Mouse (Mus musculus) liver, embryonic 14.5 days (tissue): ENCODE measurements around the gene Nanos1. TPM values are rescaled to one million over a fixed set of nuclear protein-coding genes. Genes with fewer than 3 reads are reported as not detected.
A peak's percentile ranks its signal among the peaks of the same experiment; 100 is the strongest.

Experiments used
- ATAC-seq: fragments of 200-750 bp; cut with Nextera tagmentation; 2 replicates; pipeline ENCODE4 v1.8.0; 2017; ENCODE audit warnings: moderate number of reproducible peaks, mild to moderate bottlenecking, moderate library complexity; ENCODE audit not compliant: insufficient read depth
- DNase-seq, 3 experiments: peaks; one replicate each; pipeline ENCODE4 v3.0.0-alpha.2; 2012 to 2013; ENCODE audit warnings: low read depth in 3 of 3, low spot score in 3 of 3
- H3K27ac ChIP-seq: fragments of 300-500 bp; sonication (generic); 2 replicates; pipeline ENCODE4 v1.5.1; 2014; ENCODE audit warnings: moderate library complexity, mild to moderate bottlenecking, control low read depth, inconsistent platforms
- H3K27me3 ChIP-seq: fragments of 300-500 bp; sonication (generic); 2 replicates; pipeline ENCODE4 v1.6.1; 2014; ENCODE audit warnings: mild to moderate bottlenecking, low read length, moderate library complexity; ENCODE audit not compliant: control insufficient read depth, insufficient read depth
- H3K36me3 ChIP-seq: fragments of 300-500 bp; sonication (generic); replicated peaks from 2 replicates; pipeline ENCODE4 v1.6.1; 2014; ENCODE audit warnings: low read depth; ENCODE audit not compliant: control insufficient read depth, insufficient read depth
- H3K4me1 ChIP-seq, 2 experiments: fragments of 200-500 bp in 1 of 2; fragments of 300-500 bp in 1 of 2; sonication (generic) in 1 of 2; replicated peaks; 2 replicates each; pipeline ENCODE4 v1.6.1; 2012 to 2014; ENCODE audit warnings: antibody characterized with exemption in 1 of 2, inconsistent platforms in 1 of 2, low read length in 1 of 2; ENCODE audit not compliant: control insufficient read depth in 2 of 2, insufficient read depth in 2 of 2
- H3K4me2 ChIP-seq: fragments of 300-500 bp; sonication (generic); 2 replicates; pipeline ENCODE4 v1.6.1; 2014; ENCODE audit warnings: low read depth, mild to moderate bottlenecking, control low read depth, moderate library complexity
- H3K4me3 ChIP-seq, 2 experiments: fragments of 200-500 bp in 1 of 2; fragments of 300-500 bp in 1 of 2; sonication (generic) in 1 of 2; 2 replicates each; pipeline ENCODE4 v1.5.1; 2012 to 2014; ENCODE audit warnings: low read depth in 2 of 2, low read length in 2 of 2, mild to moderate bottlenecking in 2 of 2, control low read depth in 1 of 2, inconsistent platforms in 1 of 2, moderate library complexity in 1 of 2; ENCODE audit not compliant: insufficient read depth in 1 of 2
- H3K9ac ChIP-seq: fragments of 300-500 bp; sonication (generic); replicated peaks from 2 replicates; pipeline ENCODE4 v1.6.1; 2014; ENCODE audit warnings: mild to moderate bottlenecking, control low read depth, moderate library complexity
- H3K9me3 ChIP-seq: fragments of 300-500 bp; sonication (generic); 2 replicates; pipeline ENCODE4 v1.6.1; 2016; ENCODE audit warnings: low read length, mixed read lengths; ENCODE audit not compliant: control insufficient read depth
- CTCF ChIP-seq: IDR thresholded peaks from 2 replicates; pipeline ENCODE4 v1.5.1; 2016; ENCODE audit warnings: antibody characterized with exemption, low read depth, control low read depth
- EP300 ChIP-seq: IDR thresholded peaks from 2 replicates; pipeline ENCODE4 v1.6.1; 2016; ENCODE audit warnings: antibody characterized with exemption, low read depth
- WGBS: fragments of 180-500 bp; shearing (Covaris S2); extraction: QIAGEN DNeasy Blood & Tissue Kit; methylation state at CpG from one replicate; pipeline ENCODE4 v1.1.7; 2014; ENCODE audit not compliant: insufficient replicate concordance; 5-methylcytosine and 5-hydroxymethylcytosine counted together
- polyA plus RNA-seq, 2 experiments: library from polyadenylated mRNA; depleted of rRNA in 1 of 2; stranded (reverse) in 1 of 2; unstranded in 1 of 2; fragments of >200 nt; fragmentation: Nextera tagmentation in 1 of 2; extraction: Ambion mirVana in 1 of 2; gene quantifications; 2 replicates each; pipeline versions ENCODE4 v1.2.1 to v1.2.3; 2012 to 2014

Nanos1 gene
- polyA plus RNA-seq, 2 experiments, result 1.3 to 1.9 TPM

GRCm38 (mm10) chr19:60716381-60716780 is 39.4 kb upstream of the Nanos1 start:
- Histone ChIP-seq H3K4me1 (no peaks in the 10 kb centered on the region; a peak in 1 of 4 replicates), H3K4me3 (no peak overlapping the region), H3K9ac (no peak overlapping the region), H3K36me3 (no peaks in the 10 kb centered on the region), H3K27me3 (no peaks in the 10 kb centered on the region; the same call in 1 of the 2 replicates), H3K9me3 (no peaks in the 10 kb centered on the region), H3K4me2 (no peak overlapping the region), H3K27ac (no peak overlapping the region)
- TF ChIP-seq EP300 (no peak), CTCF (no peak)
- ATAC-seq (no peak), DNase-seq (no peak)
- 75% methylated on average over 2 of the region's 2 CpGs for WGBS

GRCm38 (mm10) chr19:60730281-60730852 is 25.4 kb upstream of the Nanos1 start:
- no peak overlapping the region for H3K4me3 ChIP-seq
- ATAC-seq (peak; percentile 75), DNase-seq (peak; percentile 44 to 60 (median 53))
- TF ChIP-seq EP300 (no peak), CTCF (peak; percentile 93)
- no peaks in the 10 kb centered on the region; the same call in 1 of the 2 replicates for H3K27me3 ChIP-seq
- H3K36me3 ChIP-seq, result no peaks in the 10 kb centered on the region
- H3K9ac ChIP-seq, result no peak overlapping the region
- no peaks in the 10 kb centered on the region for H3K9me3 ChIP-seq
- H3K4me1 ChIP-seq, result peaks cover 0 to 4% of the 10 kb centered on the region in 2 experiments; a peak in 2 of 4 replicates
- 42% methylated on average over 2 of the region's 2 CpGs for WGBS
- no peak overlapping the region for H3K27ac ChIP-seq
- H3K4me2 ChIP-seq, result no peak overlapping the region

GRCm38 (mm10) chr19:60731299-60731698 is 24.5 kb upstream of the Nanos1 start:
- 72% methylated on average over 1 of the region's 1 CpGs for WGBS
- no peak overlapping the region for H3K4me2 ChIP-seq
- no peak for DNase-seq
- peak; percentile 56; the same call in 1 of the 2 replicates for ATAC-seq
- H3K4me1 ChIP-seq, result peaks cover 0 to 4% of the 10 kb centered on the region in 2 experiments; a peak in 2 of 4 replicates
- H3K36me3 ChIP-seq, result no peaks in the 10 kb centered on the region
- no peak overlapping the region for H3K27ac ChIP-seq
- TF ChIP-seq EP300 (no peak), CTCF (no peak)
- H3K9me3 ChIP-seq, result no peaks in the 10 kb centered on the region
- H3K4me3 ChIP-seq, result no peak overlapping the region
- H3K27me3 ChIP-seq, result no peaks in the 10 kb centered on the region; the same call in 1 of the 2 replicates
- H3K9ac ChIP-seq, result no peak overlapping the region

DNA sequence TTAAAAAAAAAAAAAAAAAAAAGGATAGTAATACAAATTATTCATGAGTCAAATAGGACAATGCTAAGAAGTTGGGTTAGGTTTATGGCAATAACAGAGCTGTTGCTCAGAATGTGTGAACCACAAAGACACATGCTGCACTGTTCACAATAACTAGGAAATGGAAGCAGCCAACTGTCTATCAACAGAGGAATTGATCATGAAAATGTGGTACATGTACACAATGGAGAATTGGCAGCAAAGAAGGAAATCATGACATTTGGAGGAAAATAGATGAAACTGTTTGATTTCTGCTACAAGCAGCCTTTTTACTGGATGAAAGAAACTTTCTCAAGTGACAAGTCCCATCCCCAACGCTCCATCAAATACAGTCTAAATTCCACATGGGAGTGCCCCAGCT is 23.8 kb upstream of the Nanos1 start:
- no peaks in the 10 kb centered on the region for H3K36me3 ChIP-seq
- no peak overlapping the region for H3K4me2 ChIP-seq
- H3K9ac ChIP-seq, result no peak overlapping the region
- no peaks in the 10 kb centered on the region for H3K9me3 ChIP-seq
- no peak for DNase-seq
- H3K4me3 ChIP-seq, result no peak overlapping the region
- TF ChIP-seq CTCF (no peak), EP300 (no peak)
- no peak for ATAC-seq
- H3K27ac ChIP-seq, result no peak overlapping the region
- WGBS, result 67% methylated on average over 1 of the region's 1 CpGs
- H3K27me3 ChIP-seq, result no peaks in the 10 kb centered on the region; the same call in 1 of the 2 replicates
- H3K4me1 ChIP-seq, result peaks cover 0 to 4% of the 10 kb centered on the region in 2 experiments; a peak in 2 of 4 replicates

DNA sequence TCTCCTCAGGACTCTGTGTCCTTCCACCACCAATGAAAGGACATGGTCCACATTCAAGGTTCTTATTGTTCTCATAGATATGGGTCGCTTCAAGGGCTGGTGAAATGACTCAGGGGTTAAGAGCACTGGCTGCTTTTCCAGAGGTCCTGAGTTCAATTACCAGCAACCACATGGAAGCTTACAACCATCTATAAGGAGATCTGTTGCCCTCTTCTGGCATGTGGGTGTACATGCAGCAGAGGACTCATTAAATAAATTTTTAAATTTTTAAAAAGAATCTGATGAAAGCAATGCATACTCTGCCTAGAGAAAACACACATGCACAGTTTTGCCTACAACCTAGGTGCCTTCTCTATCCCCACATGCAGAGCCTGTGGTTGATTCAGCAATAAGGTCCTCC is 15.2 kb upstream of the Nanos1 start:
- Histone ChIP-seq H3K4me3 (no peak overlapping the region), H3K4me1 (peaks cover 13 to 22% of the 10 kb centered on the region in 2 experiments), H3K27me3 (no peaks in the 10 kb centered on the region), H3K27ac (no peak overlapping the region), H3K4me2 (no peak overlapping the region), H3K9me3 (no peaks in the 10 kb centered on the region), H3K36me3 (no peaks in the 10 kb centered on the region), H3K9ac (no peak overlapping the region)
- TF ChIP-seq EP300 (no peak), CTCF (peak; percentile 34; the same call in 1 of the 2 replicates)
- ATAC-seq (no peak), DNase-seq (no peak)
- WGBS, result 30% methylated on average over 1 of the region's 1 CpGs
